Mouse (Mus musculus): Measurements from ENCODE around the gene Olfr1454.

Olfr1454 gene

GRCm38 (mm10) chr19:13060310-13060709 lies at the start of gene Olfr1454:
TSS of gene Olfr1454 (plus strand) at chr19:13060610.
- no peak for DNase-seq

DNA sequence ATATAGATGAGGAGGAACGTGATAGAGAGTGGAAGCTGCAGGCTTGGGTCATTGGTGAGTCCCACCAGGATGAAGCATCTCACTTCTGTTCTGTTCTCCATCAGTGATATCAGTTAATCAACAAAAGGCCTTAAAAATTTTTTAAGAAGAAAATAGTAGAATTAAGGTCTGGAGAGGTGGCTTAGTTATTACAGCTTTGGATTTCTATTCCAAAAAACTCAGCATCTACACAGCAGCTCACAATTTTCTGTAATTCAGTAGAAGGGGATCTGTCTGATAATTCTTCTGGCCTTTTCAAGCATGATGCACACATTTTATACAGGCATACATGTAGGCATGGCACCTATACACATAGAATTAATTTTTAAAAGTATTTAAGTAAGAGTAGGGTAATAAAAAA lies 32.2 kb upstream of the Olfr1454 start, which contains the start of gene Olfr1453:
Olfr1453 (minus strand) TSS at position 101 of the 400 bp plus-strand sequence.
- no peak for DNase-seq

- DNase-seq, result no peak
Measured at GRCm38 (mm10) chr19:13093908-13094307, 33.5 kb downstream of the Olfr1454 start.

GRCm38 (mm10) chr19:13097791-13098190 lies 37.4 kb downstream of the Olfr1454 start, which contains the start of gene Olfr1457:
TSS of gene Olfr1457 (minus strand) at chr19:13097891.
- no peak for DNase-seq

- DNase-seq, result no peak
Measured at GRCm38 (mm10) chr19:13106675-13107074, 46.3 kb downstream of the Olfr1454 start, which contains the start of gene Olfr1458. TSS of gene Olfr1458 (minus strand) at chr19:13106775.
